Mouse (Mus musculus) kidney, adult 9 months (tissue): ENCODE data around the gene Gm21974.
"Not testable (repeated sequence)": the region's sequence is repeated elsewhere in the genome, so short reads cannot be mapped to it uniquely, and the experiment has no call there.

Experiments used
- DNase-seq: peaks from one replicate; pipeline ENCODE4 v3.0.0; 2022

The Gm21974 gene

GRCm38 (mm10) chr7:127895442-127895841 lies at the start of gene Gm21974, which contains the start of gene Vkorc1:
Gene Gm21974, minus strand, starts transcription at chr7:127895454.
Gene Vkorc1, minus strand, starts transcription at chr7:127895617.
- peak; percentile 99 for DNase-seq

- no peak for DNase-seq
Measured at GRCm38 (mm10) chr7:127944614-127945013, 49.4 kb upstream of the Gm21974 start.

GRCm38 (mm10) chr7:127942097-127942496 lies 46.8 kb upstream of the Gm21974 start:
- DNase-seq, result not testable (repeated sequence)

GRCm38 (mm10) chr7:127936216-127936884 lies 41.1 kb upstream of the Gm21974 start:
- DNase-seq, result no peak

GRCm38 (mm10) chr7:127935748-127936159 lies 40.5 kb upstream of the Gm21974 start:
- no peak for DNase-seq

- DNase-seq, result peak; percentile 97
Measured at GRCm38 (mm10) chr7:127935028-127935722, 39.9 kb upstream of the Gm21974 start.

- no peak for DNase-seq
Measured at GRCm38 (mm10) chr7:127934075-127934474, 38.8 kb upstream of the Gm21974 start.

GRCm38 (mm10) chr7:127932273-127933031 lies 37.2 kb upstream of the Gm21974 start:
- DNase-seq, result peak; percentile 73

GRCm38 (mm10) chr7:127931351-127932135 lies 36.3 kb upstream of the Gm21974 start:
- peak; percentile 81 for DNase-seq

- DNase-seq, result peak; percentile 50
Measured at GRCm38 (mm10) chr7:127930636-127931035, 35.4 kb upstream of the Gm21974 start.

GRCm38 (mm10) chr7:127929923-127930322 lies 34.7 kb upstream of the Gm21974 start, which contains the start of gene Prss8:
Gene Prss8, minus strand, starts transcription at chr7:127930104.
- peak; percentile 96 for DNase-seq

GRCm38 (mm10) chr7:127928596-127928995 lies 33.3 kb upstream of the Gm21974 start:
- DNase-seq, result peak; percentile 66

GRCm38 (mm10) chr7:127927726-127928125 lies 32.5 kb upstream of the Gm21974 start:
- DNase-seq, result no peak

- peak; percentile 91 for DNase-seq
Measured at GRCm38 (mm10) chr7:127926846-127927245, 31.6 kb upstream of the Gm21974 start.

- peak; percentile 95 for DNase-seq
Measured at GRCm38 (mm10) chr7:127926066-127926465, 30.8 kb upstream of the Gm21974 start.

- DNase-seq, result peak; percentile 96
Measured at GRCm38 (mm10) chr7:127925252-127925651, 30.0 kb upstream of the Gm21974 start.

- DNase-seq, result no peak
Measured at GRCm38 (mm10) chr7:127923714-127924113, 28.5 kb upstream of the Gm21974 start.

GRCm38 (mm10) chr7:127922451-127923275 lies 27.4 kb upstream of the Gm21974 start:
- DNase-seq, result no peak

- no peak for DNase-seq
Measured at GRCm38 (mm10) chr7:127921516-127921915, 26.3 kb upstream of the Gm21974 start.

- DNase-seq, result no peak
Measured at GRCm38 (mm10) chr7:127919290-127919689, 24.0 kb upstream of the Gm21974 start.

GRCm38 (mm10) chr7:127918203-127918602 lies 22.9 kb upstream of the Gm21974 start:
- DNase-seq, result peak; percentile 79

- DNase-seq, result no peak
Measured at GRCm38 (mm10) chr7:127915293-127915692, 20.0 kb upstream of the Gm21974 start.
